Mouse (Mus musculus) brain, embryonic 14.5 days (tissue): Measurements from ENCODE around the gene Guca2b.

Source experiments
- CTCF ChIP-seq: fragments of 200-500 bp; IDR thresholded peaks from 2 replicates; pipeline ENCODE4 v1.5.1; 2012; ENCODE audit warnings: inconsistent platforms, mild to moderate bottlenecking, moderate library complexity, borderline replicate concordance; ENCODE audit not compliant: insufficient read depth, insufficient read length; ENCODE audit errors: extremely low read depth
- POLR2A ChIP-seq: fragments of 200-500 bp; IDR thresholded peaks from 2 replicates; pipeline ENCODE4 v1.6.1; 2012; ENCODE audit warnings: mild to moderate bottlenecking, inconsistent platforms, borderline replicate concordance; ENCODE audit not compliant: poor library complexity, insufficient read depth, insufficient read length, severe bottlenecking; ENCODE audit errors: extremely low read depth

- TF ChIP-seq POLR2A (no peak), CTCF (no peak)
These were observed 508 bp downstream of the Guca2b start for GRCm38 (mm10) chr4:119658246-119658645.
